Mouse (Mus musculus) ovary, postnatal 36 days (tissue): Measurements from ENCODE around the gene Wnt16.
A peak's percentile ranks its signal among the peaks of the same experiment; 100 is the strongest.
"Not testable (repeated sequence)": the region's sequence is repeated elsewhere in the genome, so short reads cannot be mapped to it uniquely, and the experiment has no call there.

Experiments
- DNase-seq: peaks from one replicate; pipeline ENCODE4 v3.0.0; 2022; ENCODE audit warnings: low spot score, mixed read lengths

Wnt16 gene

GRCm38 (mm10) chr6:22288004-22288736 lies at the start of gene Wnt16:
Gene Wnt16, plus strand, starts transcription at chr6:22288227.
- DNase-seq = peak; percentile 45

GRCm38 (mm10) chr6:22243321-22243720 lies 44.7 kb upstream of the Wnt16 start:
- no peak for DNase-seq

- no peak for DNase-seq
Observed at GRCm38 (mm10) chr6:22246696-22247095, 41.3 kb upstream of the Wnt16 start.

- DNase-seq = no peak
Observed at GRCm38 (mm10) chr6:22258784-22259183, 29.2 kb upstream of the Wnt16 start.

- DNase-seq = no peak
Observed at GRCm38 (mm10) chr6:22262519-22262918, 25.5 kb upstream of the Wnt16 start.

- DNase-seq = not testable (repeated sequence)
Observed at GRCm38 (mm10) chr6:22264094-22264493, 23.9 kb upstream of the Wnt16 start.

GRCm38 (mm10) chr6:22266018-22266417 lies 22.0 kb upstream of the Wnt16 start:
- no peak for DNase-seq

GRCm38 (mm10) chr6:22267807-22268667 lies 20.0 kb upstream of the Wnt16 start:
- DNase-seq = no peak

- DNase-seq = no peak
Observed at GRCm38 (mm10) chr6:22268677-22269076, 19.4 kb upstream of the Wnt16 start.

GRCm38 (mm10) chr6:22269840-22270521 lies 18.0 kb upstream of the Wnt16 start:
- no peak for DNase-seq

GRCm38 (mm10) chr6:22277941-22278340 lies 10.1 kb upstream of the Wnt16 start:
- DNase-seq = no peak

GRCm38 (mm10) chr6:22280217-22280861 lies 7.7 kb upstream of the Wnt16 start:
- DNase-seq = peak; percentile 43

GRCm38 (mm10) chr6:22282405-22282804 lies 5.6 kb upstream of the Wnt16 start:
- DNase-seq = no peak

- peak; percentile 32 for DNase-seq
Observed at GRCm38 (mm10) chr6:22288737-22289460, 872 bp downstream of the Wnt16 start.

- DNase-seq = no peak
Observed at GRCm38 (mm10) chr6:22289461-22290021, 1.5 kb downstream of the Wnt16 start.

GRCm38 (mm10) chr6:22290790-22291189 lies 2.8 kb downstream of the Wnt16 start:
- no peak for DNase-seq

- no peak for DNase-seq
Observed at GRCm38 (mm10) chr6:22292056-22292455, 4.0 kb downstream of the Wnt16 start.

- no peak for DNase-seq
Observed at GRCm38 (mm10) chr6:22293922-22294321, 5.9 kb downstream of the Wnt16 start.

GRCm38 (mm10) chr6:22297028-22297427 lies 9.0 kb downstream of the Wnt16 start:
- no peak for DNase-seq

GRCm38 (mm10) chr6:22298059-22298458 lies 10.0 kb downstream of the Wnt16 start:
- no peak for DNase-seq
